17 mouse cellular contexts compared by ENCODE assay signal in genomic region chr14:79513951-79514350, GRCm38 (mm10). TPM values are rescaled to one million over a fixed set of nuclear protein-coding genes. Genes with fewer than 3 reads are reported as not detected.
A peak's percentile ranks its signal among the peaks of the same experiment; 100 is the strongest.
DNase-seq lines count a peak whose midpoint lies in the region; ATAC-seq and TF ChIP-seq lines count a peak whose summit lies in the region.
"Had no signal": no experiment of that assay in that cellular context is flagged by ENCODE, and none has a peak within 500 bp of the region (broad histone marks: within the 10 kb centered on the region; RNA-seq: fewer than 3 reads in every experiment).

No protein-coding gene starts in this region.

- TF ChIP-seq POLR2A in heart, adult 2 months (IDR thresholded peaks at IDR 0.05; ENCODE audit: insufficient read depth, low read depth, low read length), result no peak

- H3K4me3 ChIP-seq in heart, adult 2 months, result no peak overlapping the region
- no peak overlapping the region for H3K4me3 ChIP-seq in heart, embryonic 10.5 days
- H3K4me3 ChIP-seq: embryonic facial prominence, embryonic 13.5 days; forebrain, embryonic 10.5 days; liver, embryonic 15.5 days; stomach, embryonic 15.5 days had no signal

- no peaks in the 10 kb centered on the region for H3K9me3 ChIP-seq in heart, embryonic 10.5 days
- H3K9me3 ChIP-seq: embryonic facial prominence, embryonic 13.5 days; forebrain, embryonic 10.5 days; liver, embryonic 15.5 days; stomach, embryonic 15.5 days had no signal

- ATAC-seq in inflammation-experienced regulatory T-cells, adult 6 months, result no peak
- ATAC-seq: activated CD4-positive, CD25-positive, alpha-beta regulatory T cell, adult 4 months had no signal

- intact Hi-C loops in heart, adult 2 months (cut with DNase I), result no loop called here

- no peaks in the 10 kb centered on the region for H3K27me3 ChIP-seq in heart, adult 2 months (ENCODE audit: control insufficient read depth, insufficient read depth, low read length)
- H3K27me3 ChIP-seq in heart, embryonic 10.5 days (ENCODE audit: insufficient read depth, poor library complexity, severe bottlenecking), result no peaks in the 10 kb centered on the region
- H3K27me3 ChIP-seq: embryonic facial prominence, embryonic 13.5 days; liver, embryonic 15.5 days; stomach, embryonic 15.5 days had no signal

- peaks cover 9% of the 10 kb centered on the region for H3K79me2 ChIP-seq in heart, adult 2 months (replicated peaks; ENCODE audit: control insufficient read depth, insufficient read depth, low read length)

- H3K4me1 ChIP-seq in heart, adult 2 months (ENCODE audit: control insufficient read depth, insufficient read depth, low read length), result peaks cover 15% of the 10 kb centered on the region
- H3K4me1 ChIP-seq in heart, embryonic 10.5 days, result peaks cover 15% of the 10 kb centered on the region; the same call in 1 of the 2 replicates

- no peak for DNase-seq in heart, adult 2 months
- DNase-seq in heart, embryonic 10.5 days (ENCODE audit: low spot score), result no peak
- peak; percentile 52 for DNase-seq in thymus, postnatal 25 days
- DNase-seq in thymus, adult 18-20 months, result no peak
- peak; percentile 61 for DNase-seq in induced T-regulatory cell, adult 2 months (ENCODE audit: low read depth)
- peak; percentile 61 for DNase-seq in thymus, postnatal 4 days
- no peak for DNase-seq in urinary bladder, postnatal 10 days (ENCODE audit: low spot score)
- DNase-seq: cerebellum, adult 11 months; heart, adult 18-20 months; lung, postnatal 4 days; midbrain, embryonic 14.5 days had no signal

- WGBS in heart, adult 2 months, result 76% methylated on average over 2 of the region's 2 CpGs
- 64% methylated on average over 2 of the region's 2 CpGs for WGBS in heart, embryonic 10.5 days

- TF ChIP-seq EP300 in heart, adult 2 months (IDR thresholded peaks at IDR 0.05; ENCODE audit: insufficient read depth, low read depth, low read length), result no peak

- peaks cover 25% of the 10 kb centered on the region for H3K36me3 ChIP-seq in heart, adult 2 months (ENCODE audit: control insufficient read depth, insufficient read depth, low read length)
- H3K36me3 ChIP-seq in heart, embryonic 10.5 days, result no peaks in the 10 kb centered on the region
- H3K36me3 ChIP-seq: embryonic facial prominence, embryonic 13.5 days; forebrain, embryonic 10.5 days; liver, embryonic 15.5 days; stomach, embryonic 15.5 days had no signal

- peak; percentile 40 for TF ChIP-seq CTCF in heart, adult 2 months (IDR thresholded peaks at IDR 0.05)

- H3K9ac ChIP-seq in heart, adult 2 months (ENCODE audit: low read depth, low read length), result no peak overlapping the region
- H3K9ac ChIP-seq: embryonic facial prominence, embryonic 13.5 days; liver, embryonic 15.5 days; stomach, embryonic 15.5 days had no signal

- no peak overlapping the region; the same call in 1 of the 2 replicates for H3K27ac ChIP-seq in heart, adult 2 months
- H3K27ac ChIP-seq in heart, embryonic 10.5 days, result no peak overlapping the region
- H3K27ac ChIP-seq: embryonic facial prominence, embryonic 13.5 days; forebrain, embryonic 10.5 days; stomach, embryonic 15.5 days had no signal

RNA-seq across cellular contexts. Expression of gene Wbp4, which starts 32.6 kb away (rescaled TPM):
- 10 to 100 TPM; 22.0 to 22.7 TPM for total RNA-seq in heart, adult 2 months (2021)
- 3.7 and 7.0 TPM in 2 replicates for polyA plus RNA-seq in heart, adult 2 months (2012; rRNA removed)
- 28.4 and 33.6 TPM in 2 replicates for polyA plus RNA-seq in heart, embryonic 10.5 days (2016; fragmentation: Nextera tagmentation; extraction: Ambion mirVana)
- polyA plus RNA-seq in inflammation-experienced regulatory T-cells, adult 6 months (2017; shearing (Covaris generic)), result 10 to 100 TPM; 28.3 to 31.3 (median 30.8) TPM

RNA-seq across cellular contexts. Expression of gene Elf1, which starts 33.0 kb away (rescaled TPM):
- 10 to 100 TPM; 13.3 to 13.7 TPM for total RNA-seq in heart, adult 2 months (2021)
- polyA plus RNA-seq in heart, adult 2 months (2012; rRNA removed), result 6.6 and 11.3 TPM in 2 replicates
- 7.4 and 7.5 TPM in 2 replicates for polyA plus RNA-seq in heart, embryonic 10.5 days (2016; fragmentation: Nextera tagmentation; extraction: Ambion mirVana)
- polyA plus RNA-seq in inflammation-experienced regulatory T-cells, adult 6 months (2017; shearing (Covaris generic)), result 100 to 1,000 TPM; 128 to 177 (median 141) TPM

Comparison
In these comparisons a context has a peak if more than half of its experiments do, and no peak if none do; other contexts are left out.
1. DNase-seq: peak in thymus, postnatal 25 days (single experiment), induced T-regulatory cell, adult 2 months (single experiment) and thymus, postnatal 4 days (single experiment); none in heart, adult 2 months (0 of 2), heart, embryonic 10.5 days (single experiment), thymus, adult 18-20 months (0 of 2) and urinary bladder, postnatal 10 days (single experiment).
2. RNA of gene Elf1, which starts 33.0 kb away (polyA plus RNA-seq): 128 to 177 TPM in inflammation-experienced regulatory T-cells, adult 6 months; 7.4 to 7.5 TPM in heart, embryonic 10.5 days and 6.6 to 11.3 TPM in heart, adult 2 months; every median in the first group is over 10 times any median in the second.